Mouse (Mus musculus) hindbrain, embryonic 16.5 days (tissue): Measurements from ENCODE around the gene Kif1bp. TPM values are rescaled to one million over a fixed set of nuclear protein-coding genes. Genes with fewer than 3 reads are reported as not detected.
A peak's percentile ranks its signal among the peaks of the same experiment; 100 is the strongest.
"Not testable (repeated sequence)": the region's sequence is repeated elsewhere in the genome, so short reads cannot be mapped to it uniquely, and the experiment has no call there.

ENCODE experiments used
- ATAC-seq: fragments of 200-750 bp; cut with Nextera tagmentation; 2 replicates; pipeline ENCODE4 v1.8.0; 2017; ENCODE audit warnings: moderate TSS enrichment, moderate library complexity
- H3K27ac ChIP-seq: fragments of 300-500 bp; sonication (generic); 2 replicates; pipeline ENCODE4 v1.5.1; 2014; ENCODE audit warnings: low read depth, mild to moderate bottlenecking, control low read depth, low read length, moderate library complexity
- H3K27me3 ChIP-seq: fragments of 300-500 bp; sonication (generic); replicated peaks from 2 replicates; pipeline ENCODE4 v1.6.1; 2014; ENCODE audit warnings: low read length; ENCODE audit not compliant: control insufficient read depth, insufficient read depth
- H3K36me3 ChIP-seq: fragments of 300-500 bp; sonication (generic); 2 replicates; pipeline ENCODE4 v1.6.1; 2014; ENCODE audit warnings: mild to moderate bottlenecking, low read length, moderate library complexity, mixed read lengths; ENCODE audit not compliant: control insufficient read depth, insufficient read depth
- H3K4me1 ChIP-seq: fragments of 300-500 bp; sonication (generic); 2 replicates; pipeline ENCODE4 v1.6.1; 2014; ENCODE audit warnings: low read depth, low read length; ENCODE audit not compliant: control insufficient read depth, insufficient read depth
- H3K4me2 ChIP-seq: fragments of 300-500 bp; sonication (generic); 2 replicates; pipeline ENCODE4 v1.6.1; 2014; ENCODE audit warnings: mild to moderate bottlenecking, low read length, control low read depth, moderate library complexity
- H3K4me3 ChIP-seq: fragments of 300-500 bp; sonication (generic); 2 replicates; pipeline ENCODE4 v1.5.1; 2014; ENCODE audit warnings: mild to moderate bottlenecking, low read length, control low read depth, moderate library complexity
- H3K9ac ChIP-seq: fragments of 300-500 bp; sonication (generic); 2 replicates; pipeline ENCODE4 v1.6.1; 2014; ENCODE audit warnings: low read depth, mild to moderate bottlenecking, control low read depth, low read length, moderate library complexity
- H3K9me3 ChIP-seq: fragments of 300-500 bp; sonication (generic); 2 replicates; pipeline ENCODE4 v1.6.1; 2014; ENCODE audit warnings: mild to moderate bottlenecking, low read length, moderate library complexity; ENCODE audit not compliant: control insufficient read depth
- WGBS: fragments of 180-500 bp; shearing (Covaris S2); extraction: QIAGEN DNeasy Blood & Tissue Kit; methylation state at CpG from one replicate; pipeline ENCODE4 v1.1.7; 2014; 5-methylcytosine and 5-hydroxymethylcytosine counted together
- polyA plus RNA-seq: library from polyadenylated mRNA; unstranded; fragments of >200 nt; fragmentation: Nextera tagmentation; extraction: Ambion mirVana; gene quantifications from 2 replicates; pipeline ENCODE4 v1.2.1, GENCODE M21; 2015

Gene Kif1bp
- polyA plus RNA-seq, 1 experiment from 2014 or later: 73.2 TPM

DNA sequence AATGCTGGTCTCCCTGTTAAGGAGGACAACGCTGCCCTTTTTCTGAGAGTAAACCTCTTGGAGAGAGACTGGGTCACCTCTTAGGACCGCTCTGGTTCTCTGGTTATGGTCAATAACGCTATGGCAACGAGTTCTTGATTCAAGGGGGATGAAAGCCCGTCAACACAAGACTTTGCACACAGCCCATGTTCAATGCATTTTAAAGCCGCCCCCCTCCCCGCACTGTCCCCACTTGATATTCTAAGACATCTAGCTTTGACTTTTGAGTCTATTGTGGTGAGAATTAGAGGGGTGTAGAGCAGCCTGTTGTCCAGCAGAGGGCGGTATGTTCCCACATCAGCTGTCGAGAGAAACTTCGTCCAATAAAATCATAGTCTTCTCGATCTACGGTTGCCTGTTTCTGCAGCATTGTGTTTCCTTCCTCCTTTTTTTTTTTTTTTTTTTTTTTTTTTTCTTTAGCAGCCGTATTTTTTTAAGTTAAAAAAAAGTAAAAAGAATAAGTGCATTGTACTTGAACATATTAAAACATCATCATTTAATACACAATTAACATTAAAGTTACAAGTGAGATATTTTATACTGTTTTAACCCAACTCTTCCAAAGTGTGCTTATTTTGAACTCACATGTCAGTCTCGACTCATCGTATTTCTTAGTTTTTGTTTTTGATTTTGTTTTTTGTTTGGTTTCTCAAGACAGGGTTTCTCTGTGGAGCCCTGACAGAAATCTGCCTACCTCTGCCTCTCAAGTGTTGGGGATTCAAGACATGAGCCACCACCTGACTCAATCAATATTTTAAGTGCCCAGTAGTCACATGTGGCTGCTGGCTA is 78.0 kb downstream of the Kif1bp start:
- H3K4me1 ChIP-seq: no peaks in the 10 kb centered on the region; the same call in 1 of the 2 replicates
- H3K9ac ChIP-seq: peak overlapping the region; percentile 41; the same call in 1 of the 2 replicates
- no peak overlapping the region for H3K27ac ChIP-seq
- H3K36me3 ChIP-seq: no peaks in the 10 kb centered on the region
- H3K4me3 ChIP-seq: no peak overlapping the region
- H3K4me2 ChIP-seq: peak overlapping the region; percentile 50
- WGBS: 22% methylated on average over 15 of the region's 15 CpGs
- H3K27me3 ChIP-seq: no peaks in the 10 kb centered on the region
- ATAC-seq: peak; percentile 69
- no peaks in the 10 kb centered on the region for H3K9me3 ChIP-seq

DNA sequence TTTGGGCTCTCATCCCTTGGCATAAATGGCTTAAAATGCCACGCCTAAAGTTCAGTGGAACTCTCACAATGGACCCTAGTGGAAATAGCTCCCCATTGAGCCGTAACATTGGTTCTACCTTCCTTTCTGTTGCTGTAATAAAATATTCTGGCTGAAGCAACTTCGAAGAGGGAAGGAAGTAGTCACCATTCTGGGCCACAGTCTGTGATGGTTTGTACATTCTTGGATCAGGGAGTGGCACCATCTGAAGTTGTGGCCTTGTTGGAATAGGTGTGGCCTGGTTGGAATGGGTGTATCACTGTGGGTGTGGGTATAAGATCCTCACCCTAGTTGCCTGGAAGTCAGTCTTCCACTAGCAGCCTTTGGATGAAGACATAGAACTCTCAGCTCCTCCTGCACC is 86.6 kb downstream of the Kif1bp start:
- H3K4me1 ChIP-seq, H3K27me3 ChIP-seq, H3K9ac ChIP-seq, H3K27ac ChIP-seq, ATAC-seq, H3K4me3 ChIP-seq, H3K4me2 ChIP-seq, H3K36me3 ChIP-seq, H3K9me3 ChIP-seq: not testable (repeated sequence)
- WGBS: 80% methylated on average over 3 of the region's 3 CpGs

Other genes starting within 250 kb of the Kif1bp start
- gene Hk1, start 198.5 kb downstream of the Kif1bp start, polyA plus RNA-seq: 161 and 164 TPM in 2 replicates
- gene Hkdc1, start 156.0 kb downstream of the Kif1bp start, polyA plus RNA-seq: 0.61 and 0.68 TPM in 2 replicates
- 1.4 and 1.8 TPM in 2 replicates for gene 4930507D05Rik, start 129.0 kb downstream of the Kif1bp start, polyA plus RNA-seq
- gene Supv3l1, start 128.7 kb downstream of the Kif1bp start, polyA plus RNA-seq: 20.9 and 21.3 TPM in 2 replicates
- gene Vps26a, start 91.7 kb downstream of the Kif1bp start, polyA plus RNA-seq: 60.5 and 61.1 TPM in 2 replicates
- 10.0 and 14.0 TPM in 2 replicates for gene Srgn, start 51.0 kb downstream of the Kif1bp start, polyA plus RNA-seq
- 10.6 and 13.9 TPM in 2 replicates for gene Ddx21, start 23.8 kb upstream of the Kif1bp start, polyA plus RNA-seq
- 76.3 and 82.0 TPM in 2 replicates for gene Ddx50, start 72.8 kb upstream of the Kif1bp start, polyA plus RNA-seq
- 3.5 and 4.3 TPM in 2 replicates for gene Stox1, start 147.7 kb upstream of the Kif1bp start, polyA plus RNA-seq
- 86.0 and 95.9 TPM in 2 replicates for gene Ccar1, start 213.8 kb upstream of the Kif1bp start, polyA plus RNA-seq